Mouse (Mus musculus) olfactory bulb, adult 2 months (tissue): ENCODE data around the gene Cnnm3.

Source experiments
- CTCF ChIP-seq: fragments of 200-500 bp; IDR thresholded peaks from 2 replicates; pipeline ENCODE4 v1.5.1; 2012; ENCODE audit warnings: low read depth, mild to moderate bottlenecking, low read length, moderate library complexity; ENCODE audit not compliant: insufficient read depth
- POLR2A ChIP-seq: fragments of 200-500 bp; IDR thresholded peaks from 2 replicates; pipeline ENCODE4 v1.6.1; 2012; ENCODE audit warnings: mild to moderate bottlenecking, low read depth, low read length, moderate library complexity; ENCODE audit not compliant: insufficient read depth

- TF ChIP-seq POLR2A (no peak), CTCF (no peak)
Measured at GRCm38 (mm10) chr1:36483825-36484224, 27.8 kb upstream of the Cnnm3 start.
